Mouse (Mus musculus) kidney, adult 2 months (tissue): ENCODE results near the gene Vps41.

ENCODE experiments used
- CTCF ChIP-seq: fragments of 200-500 bp; conservative IDR thresholded peaks from 2 replicates; pipeline ENCODE4 v1.5.1; 2011; ENCODE audit warnings: low read depth, mild to moderate bottlenecking, control low read depth, low read length, moderate library complexity, mixed read lengths; ENCODE audit not compliant: insufficient read depth, insufficient read length
- POLR2A ChIP-seq: fragments of 200-500 bp; IDR thresholded peaks from one replicate; pipeline ENCODE4 v1.6.1; 2011; ENCODE audit warnings: low read depth, low read length, control low read depth

DNA sequence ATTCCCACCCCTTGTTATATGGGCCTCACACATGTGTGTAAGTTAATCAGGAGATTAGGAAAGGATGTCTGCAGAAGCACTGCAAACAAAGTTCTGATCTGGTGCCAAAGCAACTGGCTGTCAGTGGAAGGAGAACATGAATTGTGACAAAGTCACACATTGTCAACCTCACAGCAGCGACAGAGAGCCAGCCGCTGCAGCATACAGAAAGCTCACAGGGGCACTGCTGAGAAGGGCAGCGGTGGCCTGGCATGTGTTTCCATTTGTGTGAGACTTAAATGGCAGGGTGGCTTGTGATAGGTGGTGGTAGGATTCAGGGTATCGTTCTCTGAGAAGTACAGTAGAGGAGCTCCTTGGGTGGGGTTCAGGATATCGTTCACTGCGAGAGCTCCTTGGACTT lies 73.0 kb downstream of the Vps41 start:
- no peak for TF ChIP-seq CTCF
- TF ChIP-seq POLR2A: no peak
